Mouse (Mus musculus): ENCODE measurements around the gene Srd5a3. TPM values are rescaled to one million over a fixed set of nuclear protein-coding genes. Genes with fewer than 3 reads are reported as not detected.

The Srd5a3 gene
- polyA plus RNA-seq, 1 experiment from 2014 or later, result 14.2 TPM

DNA sequence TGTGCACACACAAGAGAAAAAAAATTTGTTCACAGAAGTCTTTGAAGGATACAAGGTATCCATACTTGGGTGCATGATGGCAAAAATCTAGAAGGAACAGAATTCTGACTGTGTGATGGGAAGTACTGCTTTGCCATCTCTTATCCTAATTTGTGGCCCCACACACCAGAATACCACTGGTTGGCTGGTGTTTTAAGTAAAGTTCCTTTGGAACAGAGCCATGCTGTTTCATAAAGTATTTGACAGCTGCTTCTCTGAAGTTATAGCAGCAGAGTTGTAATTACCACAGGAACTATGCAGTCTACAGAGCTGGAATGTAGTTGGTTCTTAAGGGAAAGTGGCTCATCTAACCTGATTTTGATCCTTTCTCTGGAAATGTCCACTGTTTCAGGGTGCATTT, 53.0 kb downstream of the Srd5a3 start:
- Histone ChIP-seq H3K27me3 (ENCODE audit: control insufficient read depth, insufficient read depth, low read length) (no peaks in the 10 kb centered on the region), H3K27ac (ENCODE audit: low read depth, low read length) (no peak overlapping the region), H3K9ac (replicated peaks; ENCODE audit: low read depth, low read length) (no peak overlapping the region), H3K4me3 (ENCODE audit: low read depth, low read length) (no peak overlapping the region), H3K4me2 (ENCODE audit: low read depth, low read length) (no peak overlapping the region), H3K9me3 (ENCODE audit: control insufficient read depth, low read length) (no peaks in the 10 kb centered on the region), H3K36me3 (ENCODE audit: control insufficient read depth, insufficient read depth, low read length) (no peaks in the 10 kb centered on the region), H3K4me1 (ENCODE audit: control insufficient read depth, insufficient read depth, low read length) (no peaks in the 10 kb centered on the region)
- ATAC-seq (ENCODE audit: low read depth), result no peak

DNA sequence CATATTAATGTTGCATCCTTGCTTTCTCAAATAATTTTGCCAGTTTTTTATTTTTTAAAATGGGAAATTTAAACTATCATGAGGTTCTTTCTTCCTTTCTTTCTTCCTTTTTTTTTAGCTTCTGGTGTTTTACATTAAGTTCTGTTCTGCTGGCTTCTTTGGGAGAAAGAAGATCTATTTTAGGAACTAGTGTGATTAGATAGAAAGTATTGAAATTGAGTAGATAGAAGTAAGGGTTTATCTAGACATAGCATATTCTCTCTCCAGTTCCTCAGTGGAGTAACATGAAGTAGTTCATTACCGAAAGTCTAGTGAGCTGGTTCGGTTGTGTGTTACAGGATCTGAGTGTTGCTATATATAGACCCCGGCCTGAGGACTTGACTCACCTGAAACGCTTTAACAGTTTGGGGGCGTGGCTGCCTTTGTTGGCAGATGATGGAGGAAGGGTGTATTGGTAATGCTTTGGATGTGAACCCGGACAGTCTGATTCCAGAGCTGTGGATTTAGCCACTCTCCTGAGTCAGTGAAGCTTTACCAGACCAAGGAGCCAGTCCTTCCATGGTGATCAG, 54.4 kb downstream of the Srd5a3 start:
- Histone ChIP-seq H3K27ac (ENCODE audit: low read depth, low read length) (no peak overlapping the region), H3K36me3 (ENCODE audit: control insufficient read depth, insufficient read depth, low read length) (no peaks in the 10 kb centered on the region), H3K9ac (replicated peaks; ENCODE audit: low read depth, low read length) (no peak overlapping the region), H3K27me3 (ENCODE audit: control insufficient read depth, insufficient read depth, low read length) (no peaks in the 10 kb centered on the region), H3K4me3 (ENCODE audit: low read depth, low read length) (no peak overlapping the region), H3K9me3 (ENCODE audit: control insufficient read depth, low read length) (no peaks in the 10 kb centered on the region), H3K4me2 (ENCODE audit: low read depth, low read length) (no peak overlapping the region), H3K4me1 (ENCODE audit: control insufficient read depth, insufficient read depth, low read length) (no peaks in the 10 kb centered on the region)
- no peak for ATAC-seq (ENCODE audit: low read depth)
- 96% methylated on average over 6 of the region's 6 CpGs for WGBS

- no peak overlapping the region for H3K27ac ChIP-seq (ENCODE audit: low read depth, low read length)
- H3K9me3 ChIP-seq (ENCODE audit: control insufficient read depth, low read length), result no peaks in the 10 kb centered on the region
- H3K27me3 ChIP-seq (ENCODE audit: control insufficient read depth, insufficient read depth, low read length), result no peaks in the 10 kb centered on the region
- H3K9ac ChIP-seq (replicated peaks; ENCODE audit: low read depth, low read length), result no peak overlapping the region
- 88% methylated on average over 13 of the region's 13 CpGs for WGBS
- no peak overlapping the region for H3K4me2 ChIP-seq (ENCODE audit: low read depth, low read length)
- no peak overlapping the region for H3K4me3 ChIP-seq (ENCODE audit: low read depth, low read length)
- H3K4me1 ChIP-seq (ENCODE audit: control insufficient read depth, insufficient read depth, low read length), result no peaks in the 10 kb centered on the region
- ATAC-seq (ENCODE audit: low read depth), result no peak
- peaks cover 6% of the 10 kb centered on the region for H3K36me3 ChIP-seq (ENCODE audit: control insufficient read depth, insufficient read depth, low read length)
Observed at GRCm38 (mm10) chr5:76199346-76199745, 59.3 kb downstream of the Srd5a3 start.

DNA sequence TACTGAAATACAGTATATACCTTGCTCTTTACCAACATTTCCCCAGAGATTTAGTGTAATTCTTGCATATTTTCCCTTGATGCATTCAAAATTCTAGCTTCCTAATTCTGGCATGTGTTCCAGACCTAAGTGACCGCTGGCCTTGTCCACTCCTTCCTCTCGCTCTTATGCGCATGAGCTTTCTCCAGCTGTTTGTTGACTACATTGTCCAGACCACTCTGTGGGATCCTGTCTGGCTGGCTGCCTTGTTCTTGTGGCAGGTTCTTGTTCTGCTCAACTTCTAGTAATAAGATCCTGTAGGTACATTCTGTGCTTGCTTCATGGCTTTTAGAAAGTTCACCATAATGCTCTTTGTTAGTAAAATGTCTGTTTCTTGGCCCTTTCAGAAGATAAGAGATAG, 63.1 kb downstream of the Srd5a3 start:
- ATAC-seq (ENCODE audit: low read depth), result no peak
- no peaks in the 10 kb centered on the region for H3K9me3 ChIP-seq (ENCODE audit: control insufficient read depth, low read length)
- no peak overlapping the region for H3K4me3 ChIP-seq (ENCODE audit: low read depth, low read length)
- no peak overlapping the region for H3K27ac ChIP-seq (ENCODE audit: low read depth, low read length)
- H3K27me3 ChIP-seq (ENCODE audit: control insufficient read depth, insufficient read depth, low read length), result no peaks in the 10 kb centered on the region
- H3K36me3 ChIP-seq (ENCODE audit: control insufficient read depth, insufficient read depth, low read length), result peaks cover 22% of the 10 kb centered on the region
- no peak overlapping the region for H3K9ac ChIP-seq (replicated peaks; ENCODE audit: low read depth, low read length)
- 98% methylated on average over 3 of the region's 3 CpGs for WGBS
- no peak overlapping the region for H3K4me2 ChIP-seq (ENCODE audit: low read depth, low read length)
- H3K4me1 ChIP-seq (ENCODE audit: control insufficient read depth, insufficient read depth, low read length), result no peaks in the 10 kb centered on the region

Other genes starting within 250 kb of the Srd5a3 start
- 12.0 and 28.5 TPM in 2 replicates for gene Kdr, start 161.8 kb upstream of the Srd5a3 start, polyA plus RNA-seq (2014; fragmentation: Nextera tagmentation; extraction: Ambion mirVana)
- 54.0 and 63.5 TPM in 2 replicates for gene Tmem165, start 43.6 kb downstream of the Srd5a3 start, polyA plus RNA-seq (2014; fragmentation: Nextera tagmentation; extraction: Ambion mirVana)
- 23.3 and 24.2 TPM in 2 replicates for gene Clock, start 164.5 kb downstream of the Srd5a3 start, polyA plus RNA-seq (2014; fragmentation: Nextera tagmentation; extraction: Ambion mirVana)
- not detected in 2 replicates for gene Pdcl2, start 190.9 kb downstream of the Srd5a3 start, polyA plus RNA-seq (2014; fragmentation: Nextera tagmentation; extraction: Ambion mirVana)
- gene Nmu, start 223.5 kb downstream of the Srd5a3 start, polyA plus RNA-seq (2014; fragmentation: Nextera tagmentation; extraction: Ambion mirVana), result 1.1 and 2.7 TPM in 2 replicates

Measured in neural tube, embryonic 14.5 days (tissue).